Mouse (Mus musculus): ENCODE data around the gene Meis1. TPM values are rescaled to one million over a fixed set of nuclear protein-coding genes. Genes with fewer than 3 reads are reported as not detected.

The Meis1 gene
- polyA plus RNA-seq, 1 experiment from 2014 or later = 119 TPM

GRCm38 (mm10) chr11:18924583-18925334 lies 94.0 kb downstream of the Meis1 start:
- Histone ChIP-seq H3K4me3 (no peak overlapping the region), H3K9me3 (replicated peaks) (no peaks in the 10 kb centered on the region), H3K36me3 (peaks cover 40% of the 10 kb centered on the region), H3K4me1 (peaks cover 8% of the 10 kb centered on the region), H3K27me3 (ENCODE audit: low read depth, poor library complexity, severe bottlenecking) (peaks cover 43% of the 10 kb centered on the region; the same call in 1 of the 2 replicates), H3K27ac (no peak overlapping the region)
- WGBS = 82% methylated on average over 2 of the region's 2 CpGs
- DNase-seq (ENCODE audit: low spot score) = no peak

DNA sequence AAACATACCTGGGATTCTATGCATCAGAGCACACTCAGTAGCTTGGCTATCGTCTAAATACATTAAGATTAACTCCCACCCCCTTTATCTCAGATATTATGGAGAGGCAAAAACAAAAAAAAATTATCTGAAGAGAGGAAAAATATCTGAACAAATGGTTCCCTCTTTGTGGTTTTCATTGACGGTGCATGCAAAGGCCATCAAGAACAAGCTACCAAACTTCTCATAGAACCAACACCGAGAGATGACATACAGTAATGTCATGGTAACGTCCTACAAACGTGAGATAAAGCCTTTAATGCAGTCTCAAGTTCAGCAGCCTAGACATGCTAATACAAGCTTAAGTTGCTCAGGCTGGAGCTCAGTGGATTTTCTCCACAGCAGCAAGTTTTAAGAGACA lies 95.5 kb downstream of the Meis1 start:
- peaks cover 42% of the 10 kb centered on the region for H3K36me3 ChIP-seq
- peaks cover 50% of the 10 kb centered on the region; the same call in 1 of the 2 replicates for H3K27me3 ChIP-seq (ENCODE audit: low read depth, poor library complexity, severe bottlenecking)
- peaks cover 8% of the 10 kb centered on the region for H3K4me1 ChIP-seq
- no peaks in the 10 kb centered on the region for H3K9me3 ChIP-seq (replicated peaks)
- DNase-seq (ENCODE audit: low spot score) = no peak
- H3K27ac ChIP-seq = no peak overlapping the region
- WGBS = 95% methylated on average over 5 of the region's 5 CpGs
- H3K4me3 ChIP-seq = no peak overlapping the region

- Histone ChIP-seq H3K27me3 (ENCODE audit: low read depth, poor library complexity, severe bottlenecking) (peaks cover 50% of the 10 kb centered on the region; the same call in 1 of the 2 replicates), H3K9me3 (replicated peaks) (no peaks in the 10 kb centered on the region), H3K4me3 (no peak overlapping the region), H3K27ac (no peak overlapping the region), H3K4me1 (peaks cover 16% of the 10 kb centered on the region), H3K36me3 (peaks cover 40% of the 10 kb centered on the region)
- 90% methylated on average over 3 of the region's 3 CpGs for WGBS
- no peak for DNase-seq (ENCODE audit: low spot score)
These were observed 98.1 kb downstream of the Meis1 start for GRCm38 (mm10) chr11:18920651-18921050.

DNA sequence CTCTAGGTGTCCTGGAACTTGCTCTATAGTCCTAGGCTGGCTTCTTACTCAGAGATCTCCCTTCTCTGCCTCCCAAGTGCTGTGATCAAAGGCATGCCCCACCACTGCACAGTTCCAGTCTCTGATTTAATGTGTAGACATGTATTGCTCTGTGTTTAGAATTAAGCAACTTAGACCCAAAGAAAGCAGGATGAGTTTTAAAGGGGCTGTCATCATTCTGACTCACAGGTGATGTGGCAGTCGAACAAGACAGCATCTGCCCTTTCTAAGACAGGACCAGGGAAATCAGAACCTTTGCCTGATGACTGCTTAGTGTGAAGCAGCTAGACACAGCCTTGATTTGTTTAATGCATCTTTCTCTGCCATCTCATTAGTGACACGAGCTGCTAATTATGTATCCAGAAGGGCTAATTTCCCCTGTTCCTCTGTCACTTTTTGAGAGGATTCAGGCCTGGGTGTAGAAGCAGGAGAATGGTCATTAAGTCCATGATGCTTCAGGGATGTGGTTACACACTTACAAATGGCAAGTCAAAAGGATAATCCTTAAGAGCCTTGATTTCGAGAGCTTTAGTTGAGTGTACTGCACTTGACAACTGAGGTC lies 99.5 kb downstream of the Meis1 start:
- Histone ChIP-seq H3K4me1 (peaks cover 16% of the 10 kb centered on the region), H3K9me3 (replicated peaks) (no peaks in the 10 kb centered on the region), H3K27me3 (ENCODE audit: low read depth, poor library complexity, severe bottlenecking) (peaks cover 51% of the 10 kb centered on the region; the same call in 1 of the 2 replicates), H3K36me3 (peaks cover 30% of the 10 kb centered on the region), H3K27ac (no peak overlapping the region), H3K4me3 (no peak overlapping the region)
- DNase-seq (ENCODE audit: low spot score) = no peak
- WGBS = 62% methylated on average over 3 of the region's 3 CpGs

- Histone ChIP-seq H3K27ac (no peak overlapping the region), H3K27me3 (ENCODE audit: low read depth, poor library complexity, severe bottlenecking) (peaks cover 60% of the 10 kb centered on the region; the same call in 1 of the 2 replicates), H3K36me3 (peaks cover 21% of the 10 kb centered on the region), H3K4me1 (peaks cover 16% of the 10 kb centered on the region), H3K9me3 (replicated peaks) (no peaks in the 10 kb centered on the region), H3K4me3 (no peak overlapping the region)
- no peak for DNase-seq (ENCODE audit: low spot score)
- 79% methylated on average over 5 of the region's 5 CpGs for WGBS
These were observed 100.9 kb downstream of the Meis1 start for GRCm38 (mm10) chr11:18917887-18918286.

GRCm38 (mm10) chr11:18913251-18913650 lies 105.5 kb downstream of the Meis1 start:
- Histone ChIP-seq H3K4me3 (no peak overlapping the region), H3K27ac (no peak overlapping the region), H3K4me1 (peaks cover 20% of the 10 kb centered on the region), H3K36me3 (no peaks in the 10 kb centered on the region), H3K9me3 (replicated peaks) (no peaks in the 10 kb centered on the region), H3K27me3 (ENCODE audit: low read depth, poor library complexity, severe bottlenecking) (peaks cover 53% of the 10 kb centered on the region; the same call in 1 of the 2 replicates)
- 90% methylated on average over 1 of the region's 1 CpGs for WGBS
- DNase-seq (ENCODE audit: low spot score) = no peak

DNA sequence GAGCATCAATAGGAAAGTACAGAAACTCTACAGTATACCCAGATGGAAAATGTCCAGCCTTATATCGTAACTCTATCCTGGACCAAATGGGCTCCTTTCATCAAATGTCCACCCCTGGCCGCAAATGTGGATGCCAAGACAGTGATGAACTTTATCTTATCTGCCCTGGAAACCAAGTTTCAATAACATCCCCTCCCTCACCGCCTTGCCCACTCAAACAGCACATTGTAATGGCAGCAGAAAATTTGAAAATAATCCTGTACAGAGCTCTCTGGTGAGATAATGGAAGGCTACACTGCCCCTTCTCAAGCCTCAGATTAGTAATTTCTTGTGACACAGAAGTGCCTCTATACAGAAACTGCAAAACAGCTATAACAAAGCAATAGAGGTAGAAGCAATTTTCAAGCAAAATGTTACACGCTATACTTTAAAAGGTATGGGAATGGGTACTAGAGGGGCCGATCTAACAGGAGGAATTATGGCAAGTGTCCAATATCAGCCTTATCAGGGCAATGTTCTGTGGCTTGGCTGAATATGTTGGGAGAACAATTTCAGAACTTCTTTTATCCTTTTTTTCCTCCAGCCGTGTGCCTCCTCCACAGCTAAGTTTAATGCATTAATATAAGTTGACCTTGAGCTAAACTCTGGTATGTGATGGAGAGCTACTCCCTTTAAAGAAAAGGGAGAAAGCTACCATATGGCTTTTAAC lies 106.3 kb downstream of the Meis1 start:
- Histone ChIP-seq H3K27ac (no peak overlapping the region), H3K27me3 (ENCODE audit: low read depth, poor library complexity, severe bottlenecking) (peaks cover 52% of the 10 kb centered on the region; the same call in 1 of the 2 replicates), H3K36me3 (no peaks in the 10 kb centered on the region), H3K4me3 (no peak overlapping the region), H3K9me3 (replicated peaks) (no peaks in the 10 kb centered on the region), H3K4me1 (peaks cover 18% of the 10 kb centered on the region)
- 89% methylated on average over 6 of the region's 6 CpGs for WGBS
- no peak for DNase-seq (ENCODE audit: low spot score)

- Histone ChIP-seq H3K4me3 (no peak overlapping the region), H3K4me1 (peaks cover 4% of the 10 kb centered on the region; the same call in 1 of the 2 replicates), H3K27ac (no peak overlapping the region), H3K27me3 (ENCODE audit: low read depth, poor library complexity, severe bottlenecking) (peaks cover 9% of the 10 kb centered on the region; the same call in 1 of the 2 replicates), H3K9me3 (replicated peaks) (no peaks in the 10 kb centered on the region), H3K36me3 (peaks cover 22% of the 10 kb centered on the region)
- WGBS = 85% methylated on average over 3 of the region's 3 CpGs
- DNase-seq (ENCODE audit: low spot score) = no peak
These were observed 111.9 kb downstream of the Meis1 start for GRCm38 (mm10) chr11:18906866-18907265.

GRCm38 (mm10) chr11:18905431-18905830 lies 113.4 kb downstream of the Meis1 start:
- Histone ChIP-seq H3K9me3 (replicated peaks) (no peaks in the 10 kb centered on the region), H3K36me3 (peaks cover 22% of the 10 kb centered on the region), H3K27me3 (ENCODE audit: low read depth, poor library complexity, severe bottlenecking) (no peaks in the 10 kb centered on the region), H3K4me3 (no peak overlapping the region), H3K4me1 (no peaks in the 10 kb centered on the region), H3K27ac (no peak overlapping the region)
- no peak for DNase-seq (ENCODE audit: low spot score)
- WGBS = 84% methylated on average over 1 of the region's 1 CpGs

DNA sequence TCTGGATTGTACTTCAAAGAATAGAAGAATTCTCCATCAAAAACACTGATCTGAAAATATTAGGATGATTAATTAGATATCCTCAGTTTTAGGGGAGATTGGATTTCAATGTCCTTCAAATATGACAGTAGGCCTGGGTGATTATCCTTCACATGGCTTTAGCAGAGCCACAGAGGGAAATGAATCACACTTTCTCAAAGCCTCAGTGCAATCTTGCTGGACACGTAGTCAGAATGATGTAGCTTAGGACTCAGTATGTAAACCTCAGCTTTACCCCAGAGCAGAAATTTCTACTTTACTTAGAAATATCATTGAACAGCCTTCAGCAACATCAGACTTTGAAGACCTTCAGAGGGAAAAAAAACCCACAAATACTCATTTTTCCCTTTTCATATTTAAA lies 113.9 kb downstream of the Meis1 start:
- H3K27me3 ChIP-seq (ENCODE audit: low read depth, poor library complexity, severe bottlenecking) = no peaks in the 10 kb centered on the region
- peaks cover 22% of the 10 kb centered on the region for H3K36me3 ChIP-seq
- no peak overlapping the region for H3K4me3 ChIP-seq
- no peaks in the 10 kb centered on the region for H3K4me1 ChIP-seq
- H3K27ac ChIP-seq = no peak overlapping the region
- whole genome bisulfite sequencing = 91% methylated on average over 1 of the region's 1 CpGs
- H3K9me3 ChIP-seq (replicated peaks) = no peaks in the 10 kb centered on the region
- no peak for DNase-seq (ENCODE audit: low spot score)

- Histone ChIP-seq H3K4me1 (peaks cover 3% of the 10 kb centered on the region; the same call in 1 of the 2 replicates), H3K27ac (no peak overlapping the region), H3K27me3 (ENCODE audit: low read depth, poor library complexity, severe bottlenecking) (no peaks in the 10 kb centered on the region), H3K36me3 (peaks cover 22% of the 10 kb centered on the region), H3K9me3 (replicated peaks) (no peaks in the 10 kb centered on the region), H3K4me3 (no peak overlapping the region)
- no peak for DNase-seq (ENCODE audit: low spot score)
- WGBS = 87% methylated on average over 5 of the region's 5 CpGs
These were observed 114.5 kb downstream of the Meis1 start for GRCm38 (mm10) chr11:18904285-18904684.

- 61% methylated on average over 2 of the region's 2 CpGs for WGBS
- no peaks in the 10 kb centered on the region for H3K27me3 ChIP-seq (ENCODE audit: low read depth, poor library complexity, severe bottlenecking)
- DNase-seq (ENCODE audit: low spot score) = no peak
- no peak overlapping the region for H3K4me3 ChIP-seq
- H3K36me3 ChIP-seq = peaks cover 24% of the 10 kb centered on the region
- H3K9me3 ChIP-seq (replicated peaks) = no peaks in the 10 kb centered on the region
- no peak overlapping the region for H3K27ac ChIP-seq
- peaks cover 22% of the 10 kb centered on the region; the same call in 1 of the 2 replicates for H3K4me1 ChIP-seq
These were observed 118.3 kb downstream of the Meis1 start for GRCm38 (mm10) chr11:18900489-18900888.

DNA sequence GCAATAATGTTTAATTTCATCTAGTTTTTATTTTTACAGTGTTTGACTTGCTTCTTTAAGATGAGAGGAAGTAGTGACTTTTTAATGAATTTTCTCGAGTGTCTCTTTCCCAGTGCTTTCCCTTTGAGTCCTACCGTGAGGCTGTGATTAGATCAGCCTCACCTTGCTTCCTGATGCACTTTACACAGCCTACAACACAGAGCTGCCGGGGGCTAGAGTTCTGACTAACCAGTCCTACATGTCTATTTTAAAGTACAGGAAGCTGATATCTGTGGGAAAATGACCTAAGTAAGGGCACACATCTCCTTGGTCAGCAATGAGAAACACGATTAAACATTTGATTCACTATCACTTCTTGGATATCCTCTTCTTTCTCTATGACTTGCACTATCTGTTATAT lies 119.9 kb downstream of the Meis1 start:
- Histone ChIP-seq H3K4me3 (no peak overlapping the region), H3K4me1 (peaks cover 22% of the 10 kb centered on the region; the same call in 1 of the 2 replicates), H3K27ac (no peak overlapping the region), H3K27me3 (ENCODE audit: low read depth, poor library complexity, severe bottlenecking) (no peaks in the 10 kb centered on the region), H3K9me3 (replicated peaks) (no peaks in the 10 kb centered on the region), H3K36me3 (peaks cover 18% of the 10 kb centered on the region)
- WGBS = 50% methylated on average over 4 of the region's 4 CpGs
- no peak for DNase-seq (ENCODE audit: low spot score)

Data from limb, embryonic 10.5 days (tissue).